Mouse (Mus musculus): Measurements from ENCODE around the gene Appl2. TPM values are rescaled to one million over a fixed set of nuclear protein-coding genes. Genes with fewer than 3 reads are reported as not detected.

The Appl2 gene
- polyA plus RNA-seq, 1 experiment from 2014 or later = 59.6 TPM

GRCm38 (mm10) chr10:83607111-83607510 lies 41.4 kb downstream of the Appl2 start:
- Histone ChIP-seq H3K9ac (no peak overlapping the region), H3K4me1 (no peaks in the 10 kb centered on the region), H3K4me2 (no peak overlapping the region), H3K36me3 (replicated peaks) (peaks cover 29% of the 10 kb centered on the region; the same call in 1 of the 2 replicates), H3K4me3 (no peak overlapping the region), H3K9me3 (no peaks in the 10 kb centered on the region), H3K27me3 (replicated peaks) (no peaks in the 10 kb centered on the region), H3K27ac (no peak overlapping the region)
- ATAC-seq (replicated peaks) = no peak
- WGBS = 94% methylated on average over 3 of the region's 3 CpGs

GRCm38 (mm10) chr10:83605637-83606183 lies 42.8 kb downstream of the Appl2 start:
- no peak overlapping the region for H3K27ac ChIP-seq

GRCm38 (mm10) chr10:83603956-83604564 lies 44.5 kb downstream of the Appl2 start:
- H3K4me3 ChIP-seq = no peak overlapping the region
- no peak overlapping the region for H3K4me2 ChIP-seq
- no peaks in the 10 kb centered on the region for H3K27me3 ChIP-seq (replicated peaks)
- H3K9me3 ChIP-seq = no peaks in the 10 kb centered on the region
- ATAC-seq (replicated peaks) = no peak
- WGBS = 94% methylated on average over 10 of the region's 10 CpGs
- peaks cover 18% of the 10 kb centered on the region for H3K36me3 ChIP-seq (replicated peaks)
- no peak overlapping the region for H3K27ac ChIP-seq
- H3K4me1 ChIP-seq = no peaks in the 10 kb centered on the region
- H3K9ac ChIP-seq = no peak overlapping the region

More at GRCm38 (mm10) chr10:83605637-83606183, 42.8 kb downstream of the Appl2 start:
- WGBS = 67% methylated on average over 8 of the region's 8 CpGs
- Histone ChIP-seq H3K36me3 (replicated peaks) (peaks cover 17% of the 10 kb centered on the region), H3K4me3 (no peak overlapping the region), H3K9ac (no peak overlapping the region), H3K27me3 (replicated peaks) (no peaks in the 10 kb centered on the region), H3K4me2 (no peak overlapping the region), H3K4me1 (no peaks in the 10 kb centered on the region), H3K9me3 (no peaks in the 10 kb centered on the region)
- no peak for ATAC-seq (replicated peaks)

- H3K27ac ChIP-seq = no peak overlapping the region
- 91% methylated on average over 11 of the region's 11 CpGs for WGBS
- no peak for ATAC-seq (replicated peaks)
- no peaks in the 10 kb centered on the region for H3K9me3 ChIP-seq
- H3K4me2 ChIP-seq = no peak overlapping the region
- H3K9ac ChIP-seq = no peak overlapping the region
- no peaks in the 10 kb centered on the region for H3K27me3 ChIP-seq (replicated peaks)
- H3K4me3 ChIP-seq = no peak overlapping the region
- no peaks in the 10 kb centered on the region for H3K4me1 ChIP-seq
- peaks cover 22% of the 10 kb centered on the region for H3K36me3 ChIP-seq (replicated peaks)
Measured at GRCm38 (mm10) chr10:83600650-83601049, 47.9 kb downstream of the Appl2 start.

GRCm38 (mm10) chr10:83594526-83594925 lies 54.0 kb downstream of the Appl2 start:
- Histone ChIP-seq H3K9me3 (no peaks in the 10 kb centered on the region), H3K4me2 (no peak overlapping the region), H3K36me3 (replicated peaks) (peaks cover 52% of the 10 kb centered on the region), H3K27ac (no peak overlapping the region), H3K9ac (no peak overlapping the region), H3K4me1 (no peaks in the 10 kb centered on the region), H3K4me3 (no peak overlapping the region), H3K27me3 (replicated peaks) (no peaks in the 10 kb centered on the region)
- no peak for ATAC-seq (replicated peaks)
- 95% methylated on average over 5 of the region's 5 CpGs for WGBS

GRCm38 (mm10) chr10:83592616-83593015 lies 55.9 kb downstream of the Appl2 start:
- Histone ChIP-seq H3K4me2 (no peak overlapping the region), H3K36me3 (replicated peaks) (peaks cover 60% of the 10 kb centered on the region), H3K9me3 (no peaks in the 10 kb centered on the region), H3K27me3 (replicated peaks) (no peaks in the 10 kb centered on the region), H3K4me1 (no peaks in the 10 kb centered on the region), H3K27ac (no peak overlapping the region), H3K9ac (no peak overlapping the region), H3K4me3 (no peak overlapping the region)
- no peak for ATAC-seq (replicated peaks)
- 92% methylated on average over 7 of the region's 7 CpGs for WGBS

GRCm38 (mm10) chr10:83590801-83591200 lies 57.7 kb downstream of the Appl2 start:
- 73% methylated on average over 6 of the region's 6 CpGs for WGBS
- H3K4me2 ChIP-seq = no peak overlapping the region
- H3K4me1 ChIP-seq = no peaks in the 10 kb centered on the region
- no peak for ATAC-seq (replicated peaks)
- no peak overlapping the region for H3K9ac ChIP-seq
- peaks cover 73% of the 10 kb centered on the region for H3K36me3 ChIP-seq (replicated peaks)
- no peaks in the 10 kb centered on the region for H3K27me3 ChIP-seq (replicated peaks)
- no peak overlapping the region for H3K27ac ChIP-seq
- no peak overlapping the region for H3K4me3 ChIP-seq
- H3K9me3 ChIP-seq = no peaks in the 10 kb centered on the region

GRCm38 (mm10) chr10:83565449-83566441 lies 82.8 kb downstream of the Appl2 start:
- H3K9me3 ChIP-seq = no peaks in the 10 kb centered on the region
- no peaks in the 10 kb centered on the region for H3K4me1 ChIP-seq
- 98% methylated on average over 7 of the region's 7 CpGs for WGBS
- no peak overlapping the region for H3K4me2 ChIP-seq
- H3K27me3 ChIP-seq (replicated peaks) = no peaks in the 10 kb centered on the region
- ATAC-seq (replicated peaks) = no peak
- H3K36me3 ChIP-seq (replicated peaks) = peaks cover 52% of the 10 kb centered on the region
- no peak overlapping the region for H3K27ac ChIP-seq
- no peak overlapping the region for H3K9ac ChIP-seq
- H3K4me3 ChIP-seq = no peak overlapping the region

- H3K4me3 ChIP-seq = no peak overlapping the region
- no peak for ATAC-seq (replicated peaks)
- H3K4me1 ChIP-seq = no peaks in the 10 kb centered on the region
- no peaks in the 10 kb centered on the region for H3K27me3 ChIP-seq (replicated peaks)
- H3K9me3 ChIP-seq = no peaks in the 10 kb centered on the region
- H3K4me2 ChIP-seq = no peak overlapping the region
- H3K9ac ChIP-seq = no peak overlapping the region
- no peak overlapping the region for H3K27ac ChIP-seq
- H3K36me3 ChIP-seq (replicated peaks) = peaks cover 57% of the 10 kb centered on the region
Measured at GRCm38 (mm10) chr10:83563005-83563404, 85.5 kb downstream of the Appl2 start.

Other genes starting within 250 kb of the Appl2 start
- gene Aldh1l2, start 114.6 kb downstream of the Appl2 start, polyA plus RNA-seq (2015; fragmentation: Nextera tagmentation; extraction: Ambion mirVana) = 17.0 and 18.7 TPM in 2 replicates
- 28.1 and 30.1 TPM in 2 replicates for gene Washc4, start 105.0 kb downstream of the Appl2 start, polyA plus RNA-seq (2015; fragmentation: Nextera tagmentation; extraction: Ambion mirVana)
- gene 1500009L16Rik, start 74.1 kb upstream of the Appl2 start, polyA plus RNA-seq (2015; fragmentation: Nextera tagmentation; extraction: Ambion mirVana) = 79.6 and 83.2 TPM in 2 replicates

Data from midbrain, embryonic 15.5 days (tissue).